Mouse (Mus musculus) CH12.LX (cell line): ENCODE data around the gene Arl8a. TPM values are rescaled to one million over a fixed set of nuclear protein-coding genes. Genes with fewer than 3 reads are reported as not detected.
A peak's percentile ranks its signal among the peaks of the same experiment; 100 is the strongest.

Experiments used
- DNase-seq: peaks from one replicate; pipeline ENCODE4 v3.0.0-alpha.2; 2013; ENCODE audit errors: extremely low read depth
- H3K27ac ChIP-seq: 2 replicates; pipeline ENCODE4 v1.5.1; 2012; ENCODE audit warnings: low read depth, mild to moderate bottlenecking, control low read depth, moderate library complexity; ENCODE audit not compliant: insufficient read depth
- H3K27me3 ChIP-seq: replicated peaks from 2 replicates; pipeline ENCODE3; 2012; ENCODE audit warnings: inconsistent platforms
- H3K36me3 ChIP-seq, 2 experiments: replicated peaks in 1 of 2; 2 replicates each; pipeline versions ENCODE3 to v1.6.1; 2012; ENCODE audit warnings: inconsistent platforms in 1 of 2, low read length in 1 of 2, mild to moderate bottlenecking in 1 of 2, mixed read lengths in 1 of 2, moderate library complexity in 1 of 2; ENCODE audit not compliant: control insufficient read depth in 1 of 2, insufficient read depth in 1 of 2
- H3K4me1 ChIP-seq, 2 experiments: 2 replicates each; pipeline ENCODE4 v1.6.1; 2012; ENCODE audit warnings: inconsistent platforms in 1 of 2, moderate library complexity in 1 of 2; ENCODE audit not compliant: insufficient read depth in 2 of 2, control insufficient read depth in 1 of 2
- H3K4me2 ChIP-seq: 2 replicates; pipeline ENCODE4 v1.6.1; 2012; ENCODE audit warnings: low read depth, mild to moderate bottlenecking, control low read depth; ENCODE audit not compliant: poor library complexity, insufficient read depth, severe bottlenecking
- H3K4me3 ChIP-seq, 3 experiments: fragments of 150-350 bp in 1 of 3; sonication (generic) in 1 of 3; replicated peaks in 1 of 3; 2 replicates each; pipeline versions ENCODE3 to v1.5.1; 2011 to 2012; ENCODE audit warnings: low read depth in 2 of 3, low read length in 2 of 3, mild to moderate bottlenecking in 2 of 3, moderate library complexity in 2 of 3, control low read depth in 1 of 3, improper control_type of control experiment in 1 of 3, inconsistent platforms in 1 of 3, mixed read lengths in 1 of 3; ENCODE audit not compliant: poor library complexity in 1 of 3
- H3K79me2 ChIP-seq: replicated peaks from 2 replicates; pipeline ENCODE4 v1.6.1; 2012; ENCODE audit warnings: mild to moderate bottlenecking, moderate library complexity; ENCODE audit not compliant: control insufficient read depth, poor library complexity, insufficient read depth, severe bottlenecking; ENCODE audit errors: extremely low read depth
- H3K9ac ChIP-seq: 2 replicates; pipeline ENCODE4 v1.6.1; 2012; ENCODE audit warnings: low read depth, mild to moderate bottlenecking, control low read depth, moderate library complexity; ENCODE audit not compliant: insufficient read depth
- H3K9me3 ChIP-seq: replicated peaks from 2 replicates; pipeline ENCODE3; 2012; ENCODE audit warnings: low read length, inconsistent platforms, mixed read lengths
- BHLHE40 ChIP-seq: IDR thresholded peaks from 2 replicates; pipeline ENCODE4 v1.6.1; 2011; ENCODE audit warnings: mild to moderate bottlenecking, low read depth, low read length, improper control_type of control experiment
- CTCF ChIP-seq, 2 experiments: IDR thresholded peaks in 1 of 2; conservative IDR thresholded peaks in 1 of 2; 2 replicates each; pipeline ENCODE4 v1.5.1; 2011 to 2012; ENCODE audit warnings: low read depth in 2 of 2, low read length in 2 of 2, improper control_type of control experiment in 1 of 2, inconsistent platforms in 1 of 2, mild to moderate bottlenecking in 1 of 2, moderate library complexity in 1 of 2
- GABPA ChIP-seq: IDR thresholded peaks from 2 replicates; pipeline ENCODE4 v1.6.1; 2012; ENCODE audit warnings: low read depth, low read length, improper control_type of control experiment, inconsistent platforms; ENCODE audit not compliant: insufficient replicate concordance
- HCFC1 ChIP-seq: IDR thresholded peaks from 2 replicates; pipeline ENCODE4 v1.6.1; 2012; ENCODE audit warnings: low read depth, mild to moderate bottlenecking, inconsistent platforms, low read length, improper control_type of control experiment
- JUND ChIP-seq: conservative IDR thresholded peaks from 2 replicates; pipeline ENCODE4 v1.6.1; 2011; ENCODE audit warnings: low read depth, low read length, improper control_type of control experiment
- MAFK ChIP-seq: IDR thresholded peaks from 2 replicates; pipeline ENCODE4 v1.6.1; 2011; ENCODE audit warnings: low read length, improper control_type of control experiment; ENCODE audit not compliant: insufficient replicate concordance
- MAX ChIP-seq: IDR thresholded peaks from 2 replicates; pipeline ENCODE4 v1.6.1; 2011; ENCODE audit warnings: low read length, improper control_type of control experiment
- MAZ ChIP-seq: IDR thresholded peaks from 2 replicates; pipeline ENCODE4 v1.6.1; 2012; ENCODE audit warnings: low read depth, mild to moderate bottlenecking, inconsistent platforms, low read length, improper control_type of control experiment, moderate library complexity
- MXI1 ChIP-seq: IDR thresholded peaks from 2 replicates; pipeline ENCODE4 v1.6.1; 2011; ENCODE audit warnings: mild to moderate bottlenecking, low read depth, low read length, improper control_type of control experiment
- MYC ChIP-seq: IDR thresholded peaks from 2 replicates; pipeline ENCODE4 v1.6.1; 2011; ENCODE audit warnings: low read depth, mild to moderate bottlenecking, improper control_type of control experiment, low read length
- NELFE ChIP-seq: IDR thresholded peaks from 2 replicates; pipeline ENCODE4 v1.6.1; 2011; ENCODE audit warnings: low read depth, low read length, improper control_type of control experiment
- NRF1 ChIP-seq: IDR thresholded peaks from 2 replicates; pipeline ENCODE4 v1.6.1; 2014; ENCODE audit warnings: low read depth, mild to moderate bottlenecking, inconsistent platforms, low read length, improper control_type of control experiment, moderate library complexity
- SIN3A ChIP-seq: IDR thresholded peaks from 2 replicates; pipeline ENCODE4 v1.6.1; 2012; ENCODE audit warnings: low read length, improper control_type of control experiment, inconsistent platforms
- SMC3 ChIP-seq: IDR thresholded peaks from 2 replicates; pipeline ENCODE4 v1.6.1; 2011; ENCODE audit warnings: low read depth, low read length, improper control_type of control experiment
- TBP ChIP-seq: conservative IDR thresholded peaks from 2 replicates; pipeline ENCODE4 v1.6.1; 2011; ENCODE audit warnings: low read depth, low read length, improper control_type of control experiment
- TCF12 ChIP-seq: IDR thresholded peaks from 2 replicates; pipeline ENCODE4 v1.6.1; 2014; ENCODE audit warnings: low read depth, mild to moderate bottlenecking, inconsistent platforms, low read length, improper control_type of control experiment
- UBTF ChIP-seq: IDR thresholded peaks from 2 replicates; pipeline ENCODE4 v1.6.1; 2012; ENCODE audit warnings: low read depth, mild to moderate bottlenecking, inconsistent platforms, low read length, improper control_type of control experiment, moderate library complexity
- USF1 ChIP-seq: IDR thresholded peaks from 2 replicates; pipeline ENCODE4 v1.6.1; 2014; ENCODE audit warnings: low read depth, mild to moderate bottlenecking, inconsistent platforms, low read length, improper control_type of control experiment
- ZMIZ1 ChIP-seq: IDR thresholded peaks from 2 replicates; pipeline ENCODE4 v1.6.1; 2012; ENCODE audit warnings: low read depth, mild to moderate bottlenecking, inconsistent platforms, low read length, improper control_type of control experiment
- ZNF384 ChIP-seq: IDR thresholded peaks from 2 replicates; pipeline ENCODE4 v1.6.1; 2012; ENCODE audit warnings: low read depth, low read length, improper control_type of control experiment, inconsistent platforms
- dilution Hi-C: fragments of 300-500 bp; cut with MboI; formaldehyde crosslinking; loops from 2 replicates; pipeline ENCODE4 v1.14.3; 2020; ENCODE audit warnings: low sequenced_read_pairs; ENCODE audit not compliant: extremely low pct_unique_long_range_greater_than_20kb, extremely low pct_ligation_motif_present
- in situ Hi-C: fragments of 300-500 bp; cut with MboI; formaldehyde crosslinking; loops from 3 replicates; pipeline ENCODE4 v1.14.3; 2019; ENCODE audit warnings: low sequenced_read_pairs, low pct_ligation_motif_present, low pct_unique_long_range_greater_than_20kb, mixed read lengths
- polyA plus RNA-seq: library from polyadenylated mRNA; unstranded; fragments of >175 nt; gene quantifications from 2 replicates; pipeline ENCODE4 v1.2.1, GENCODE M21; 2012; ENCODE audit warnings: low read depth; ENCODE audit not compliant: insufficient read length
- total RNA-seq, 2 experiments: library from RNA; depleted of rRNA; stranded (reverse); fragments of 300-350 nt in 1 of 2; fragments of >200 nt in 1 of 2; gene quantifications; 2 replicates each; pipeline ENCODE4 v1.2.3; 2012 to 2014

Arl8a gene
- total and polyA plus RNA-seq, 3 experiments: 4.2 to 52.7 (median 10.9) TPM

- TF ChIP-seq ZMIZ1 (0 out of 2 replicates have a peak, but pooled peaks have one; percentile 42), MAX (peak; percentile 87), BHLHE40 (peak; percentile 59; the same call in 1 of the 2 replicates), SMC3 (no peak), NELFE (peak; percentile 72)
Measured at GRCm38 (mm10) chr1:135132893-135133369, 13.7 kb upstream of the Arl8a start (continued).

GRCm38 (mm10) chr1:135133678-135134435 lies 12.8 kb upstream of the Arl8a start:
- TF ChIP-seq GABPA (no peak), UBTF (peak; percentile 62; the same call in 1 of the 2 replicates), ZNF384 (no peak), CTCF (conservative IDR thresholded peaks at IDR 0.05 in 1 of 2, IDR thresholded peaks at IDR 0.05 in 1 of 2; ENCODE audit: low read depth in 2 of 2, low read length in 2 of 2) (peak; percentile 10 to 65; a peak in 2 of 4 replicates), MAZ (0 out of 2 replicates have a peak, but pooled peaks have one; percentile 45), USF1 (no peak), BHLHE40 (0 out of 2 replicates have a peak, but pooled peaks have one; percentile 8), HCFC1 (no peak), TCF12 (peak; percentile 51; the same call in 1 of the 2 replicates), MAX (peak; percentile 76), MXI1 (peak; percentile 77), JUND (no peak), ZMIZ1 (no peak), TBP (0 out of 2 replicates have a peak, but pooled peaks have one; percentile 28), MAFK (no peak), MYC (0 out of 2 replicates have a peak, but pooled peaks have one; percentile 46), SIN3A (no peak; the same call in 1 of the 2 replicates), NRF1 (0 out of 2 replicates have a peak, but pooled peaks have one; percentile 12)

More at GRCm38 (mm10) chr1:135133678-135134435, 12.8 kb upstream of the Arl8a start:
- no peaks in the 10 kb centered on the region for H3K9me3 ChIP-seq
- peak overlapping the region; percentile 96 for H3K27ac ChIP-seq
- peaks cover 15% of the 10 kb centered on the region for H3K79me2 ChIP-seq
- dilution Hi-C loops (no loop called here), in situ Hi-C loops (no loop called here)
- DNase-seq: peak; percentile 75
- H3K4me1 ChIP-seq: peaks cover 19 to 72% of the 10 kb centered on the region in 2 experiments
- H3K27me3 ChIP-seq: no peaks in the 10 kb centered on the region
- peaks cover 31 to 46% of the 10 kb centered on the region in 2 experiments for H3K36me3 ChIP-seq
- peak overlapping the region; percentile 88 for H3K4me2 ChIP-seq
- peak overlapping the region; percentile 94 for H3K9ac ChIP-seq
- peak overlapping the region; percentile 65 to 75 (median 69) for H3K4me3 ChIP-seq
